Mouse (Mus musculus): ENCODE data around the gene Ctf2. TPM values are rescaled to one million over a fixed set of nuclear protein-coding genes. Genes with fewer than 3 reads are reported as not detected.

Gene Ctf2
- total and polyA plus RNA-seq, 3 experiments, result 0.39 to 1.0 TPM; not detected in 1

- H3K27ac ChIP-seq (ENCODE audit: control insufficient read depth, low read depth, low read length), result peak overlapping the region; percentile 91
- TF ChIP-seq NRF1 (IDR thresholded peaks at IDR 0.05; ENCODE audit: insufficient read depth, low read depth, low read length, poor library complexity, severe bottlenecking), result no peak
- no peak for TF ChIP-seq BHLHE40 (IDR thresholded peaks at IDR 0.05; ENCODE audit: borderline replicate concordance, low read depth, low read length)
- no peak for TF ChIP-seq USF2 (IDR thresholded peaks at IDR 0.05; ENCODE audit: borderline replicate concordance in 1 of 2, insufficient read depth in 1 of 2, low read depth in 1 of 2, low read length in 2 of 2)
- TF ChIP-seq POLR2AphosphoS5 (IDR thresholded peaks at IDR 0.05; ENCODE audit: borderline replicate concordance, low read depth, low read length), result no peak
- TF ChIP-seq SIN3A (IDR thresholded peaks at IDR 0.05; ENCODE audit: low read length), result no peak; the same call in 1 of the 2 replicates
- TF ChIP-seq MYC (IDR thresholded peaks at IDR 0.05; ENCODE audit: low read depth, low read length), result no peak
- TF ChIP-seq ETS1 (IDR thresholded peaks at IDR 0.05; ENCODE audit: low read depth, low read length), result no peak
- 0 out of 2 replicates have a peak, but pooled peaks have one; percentile 50 for TF ChIP-seq MAZ (IDR thresholded peaks at IDR 0.05; ENCODE audit: low read depth, low read length)
- no peaks in the 10 kb centered on the region for H3K27me3 ChIP-seq (ENCODE audit: control insufficient read depth in 1 of 2, insufficient read depth in 2 of 2, low read length in 2 of 2)
- H3K9me3 ChIP-seq (replicated peaks; ENCODE audit: insufficient read depth, low read length), result no peaks in the 10 kb centered on the region
- no peak for DNase-seq (ENCODE audit: low read depth, low spot score)
- H3K4me3 ChIP-seq (ENCODE audit: control insufficient read depth in 1 of 2, insufficient read depth in 1 of 2, low read depth in 2 of 2, low read length in 2 of 2), result peak overlapping the region; percentile 9 to 64
- H3K36me3 ChIP-seq (ENCODE audit: control insufficient read depth in 1 of 2, insufficient read depth in 2 of 2, low read length in 2 of 2), result peaks cover 0 to 35% of the 10 kb centered on the region in 2 experiments; a peak in 2 of 4 replicates
- peaks cover 8 to 38% of the 10 kb centered on the region in 2 experiments for H3K4me1 ChIP-seq (ENCODE audit: control insufficient read depth in 1 of 2, insufficient read depth in 2 of 2, low read length in 2 of 2)
- H3K79me2 ChIP-seq (ENCODE audit: control insufficient read depth, insufficient read depth, low read length, poor library complexity), result peaks cover 24% of the 10 kb centered on the region
- peak overlapping the region; percentile 78 for H3K9ac ChIP-seq (ENCODE audit: control insufficient read depth, low read depth, low read length, poor library complexity, severe bottlenecking)
Measured at GRCm38 (mm10) chr7:127767671-127768345, 35.8 kb upstream of the Ctf2 start.

GRCm38 (mm10) chr7:127766851-127767609 is 35.1 kb upstream of the Ctf2 start:
- Histone ChIP-seq H3K36me3 (ENCODE audit: control insufficient read depth in 1 of 2, insufficient read depth in 2 of 2, low read length in 2 of 2) (peaks cover 0 to 30% of the 10 kb centered on the region in 2 experiments; a peak in 2 of 4 replicates), H3K9ac (ENCODE audit: control insufficient read depth, low read depth, low read length, poor library complexity, severe bottlenecking) (peak overlapping the region; percentile 78), H3K4me3 (ENCODE audit: control insufficient read depth in 1 of 2, insufficient read depth in 1 of 2, low read depth in 2 of 2, low read length in 2 of 2) (peak overlapping the region; percentile 9 to 64), H3K9me3 (replicated peaks; ENCODE audit: insufficient read depth, low read length) (no peaks in the 10 kb centered on the region), H3K27ac (ENCODE audit: control insufficient read depth, low read depth, low read length) (peak overlapping the region; percentile 91), H3K27me3 (ENCODE audit: control insufficient read depth in 1 of 2, insufficient read depth in 2 of 2, low read length in 2 of 2) (no peaks in the 10 kb centered on the region), H3K79me2 (ENCODE audit: control insufficient read depth, insufficient read depth, low read length, poor library complexity) (peaks cover 24% of the 10 kb centered on the region), H3K4me1 (ENCODE audit: control insufficient read depth in 1 of 2, insufficient read depth in 2 of 2, low read length in 2 of 2) (peaks cover 8 to 36% of the 10 kb centered on the region in 2 experiments)
- DNase-seq (ENCODE audit: low read depth, low spot score), result peak; percentile 94
- TF ChIP-seq GABPA (IDR thresholded peaks at IDR 0.05; ENCODE audit: low read depth, low read length) (no peak), MAX (IDR thresholded peaks at IDR 0.05; ENCODE audit: low read length) (peak; percentile 100), HCFC1 (IDR thresholded peaks at IDR 0.05; ENCODE audit: low read depth, low read length) (peak; percentile 75), POLR2A (IDR thresholded peaks at IDR 0.05; ENCODE audit: control insufficient read depth in 1 of 2, insufficient read depth in 1 of 2, low read depth in 1 of 2, low read length in 2 of 2, poor library complexity in 1 of 2) (peak; percentile 54 to 98), ZKSCAN1 (IDR thresholded peaks at IDR 0.05; ENCODE audit: low read depth, low read length) (no peak), CHD2 (IDR thresholded peaks at IDR 0.05; ENCODE audit: low read length) (no peak), MXI1 (IDR thresholded peaks at IDR 0.05; ENCODE audit: low read depth, low read length) (peak; percentile 98), GATA1 (IDR thresholded peaks at IDR 0.05; ENCODE audit: low read depth, low read length) (peak; percentile 84), USF1 (IDR thresholded peaks at IDR 0.05; ENCODE audit: low read depth, low read length) (peak; percentile 98), ZC3H11A (IDR thresholded peaks at IDR 0.05; ENCODE audit: low read depth, low read length) (no peak), ZMIZ1 (IDR thresholded peaks at IDR 0.05; ENCODE audit: low read depth, low read length) (peak; percentile 78; the same call in 1 of the 2 replicates), CHD1 (IDR thresholded peaks at IDR 0.05; ENCODE audit: low read depth, low read length) (no peak), KAT2A (conservative IDR thresholded peaks at IDR 0.05; ENCODE audit: low read depth, low read length) (no peak), USF2 (IDR thresholded peaks at IDR 0.05; ENCODE audit: borderline replicate concordance in 1 of 2, insufficient read depth in 1 of 2, low read depth in 1 of 2, low read length in 2 of 2) (peak in 1 of 2 experiments; percentile 96; a peak in 2 of 4 replicates), JUND (IDR thresholded peaks at IDR 0.05; ENCODE audit: low read depth, low read length) (no peak), E2F4 (IDR thresholded peaks at IDR 0.05; ENCODE audit: borderline replicate concordance, low read depth, low read length) (0 out of 2 replicates have a peak, but pooled peaks have one; percentile 44), SIN3A (IDR thresholded peaks at IDR 0.05; ENCODE audit: low read length) (peak; percentile 95), TCF12 (IDR thresholded peaks at IDR 0.05; ENCODE audit: low read depth, low read length) (peak; percentile 83), NELFE (IDR thresholded peaks at IDR 0.05; ENCODE audit: low read depth, low read length) (peak; percentile 73), SMC3 (IDR thresholded peaks at IDR 0.05; ENCODE audit: low read depth, low read length) (no peak), ETS1 (IDR thresholded peaks at IDR 0.05; ENCODE audit: low read depth, low read length) (peak; percentile 98), BHLHE40 (IDR thresholded peaks at IDR 0.05; ENCODE audit: borderline replicate concordance, low read depth, low read length) (no peak), EP300 (IDR thresholded peaks at IDR 0.05; ENCODE audit: low read depth in 1 of 2, low read length in 2 of 2) (peak in 1 of 2 experiments; percentile 85; a peak in 3 of 4 replicates)
